Mouse (Mus musculus) heart, adult 2 months (tissue): Measurements from ENCODE around the gene Dtd1.

Experiments
- CTCF ChIP-seq: fragments of 200-600 bp; IDR thresholded peaks from 2 replicates; pipeline ENCODE4 v1.8.1; 2022; ENCODE audit warnings: antibody characterized with exemption, mild to moderate bottlenecking, moderate library complexity
- EP300 ChIP-seq: fragments of 200-500 bp; IDR thresholded peaks from 2 replicates; pipeline ENCODE4 v1.6.1; 2011; ENCODE audit warnings: low read depth, low read length, control low read depth; ENCODE audit not compliant: insufficient read depth
- POLR2A ChIP-seq: fragments of 200-500 bp; IDR thresholded peaks from 2 replicates; pipeline ENCODE4 v1.6.1; 2011; ENCODE audit warnings: mild to moderate bottlenecking, low read depth, low read length, control low read depth; ENCODE audit not compliant: insufficient read depth

DNA sequence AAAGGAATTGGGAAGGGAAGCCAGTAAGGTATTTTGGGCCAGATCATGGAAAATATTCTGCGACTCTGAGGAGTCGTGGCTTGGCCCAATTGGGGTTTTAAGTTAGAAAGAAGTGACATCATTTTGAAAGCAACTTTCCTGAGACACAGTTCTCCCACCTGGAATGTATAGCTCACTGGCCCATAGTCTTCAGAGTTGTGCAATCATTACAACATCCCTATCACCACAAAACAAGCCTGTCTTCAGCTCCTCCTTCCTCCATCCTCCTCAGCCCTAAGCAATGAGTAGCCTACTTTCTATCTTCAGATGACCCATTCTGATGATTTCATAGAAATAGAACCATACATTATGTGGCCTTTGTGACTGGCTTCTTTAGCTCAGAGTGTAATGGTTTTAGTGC lies 130.1 kb downstream of the Dtd1 start:
- TF ChIP-seq CTCF, result no peak
- TF ChIP-seq POLR2A, result no peak
- TF ChIP-seq EP300, result no peak
